Mouse (Mus musculus): ENCODE results near the gene Acbd4. TPM values are rescaled to one million over a fixed set of nuclear protein-coding genes. Genes with fewer than 3 reads are reported as not detected.

Gene Acbd4
- total and polyA plus RNA-seq, 3 experiments = 16.6 to 18.3 TPM; not detected in 1

DNA sequence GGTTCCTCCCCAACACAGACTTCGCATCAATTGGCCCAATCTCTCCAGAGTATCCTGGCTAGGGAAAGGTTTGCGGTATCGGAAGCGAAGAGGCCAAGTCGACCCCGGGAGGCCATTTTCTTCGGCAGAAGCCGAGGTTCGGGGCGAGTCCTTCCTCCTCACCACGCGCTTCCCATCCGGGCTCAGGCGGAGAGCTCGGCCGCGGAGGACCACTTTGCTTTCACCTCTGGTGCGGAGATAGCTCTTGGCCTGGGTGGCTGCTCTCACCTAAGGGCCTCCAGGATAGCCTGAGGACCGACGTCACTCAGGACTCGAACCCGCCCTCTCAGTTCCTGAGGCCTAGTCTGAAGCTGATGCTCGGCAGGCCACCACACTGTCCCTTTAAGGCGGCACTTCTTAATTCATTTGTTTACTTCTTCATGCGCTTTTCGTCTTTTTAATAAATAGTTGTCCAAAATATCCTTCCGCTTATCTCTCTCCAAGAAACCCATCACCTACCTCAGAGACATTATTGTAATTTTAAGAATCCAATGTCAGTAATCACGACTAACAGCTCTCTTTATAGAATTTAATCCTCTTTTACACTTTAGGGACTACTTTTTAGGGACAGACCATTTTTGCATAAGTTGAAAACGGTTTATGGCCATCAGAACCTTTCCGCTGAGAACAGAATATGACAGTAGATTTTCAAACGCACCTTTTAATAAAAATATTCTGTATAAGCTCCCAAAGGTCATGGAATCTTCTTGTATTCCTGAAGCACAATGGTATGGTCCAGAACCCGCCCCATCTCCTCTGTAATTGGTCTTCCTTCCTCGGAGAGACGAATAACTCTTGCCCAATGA lies 13.9 kb downstream of the Acbd4 start (continued):
- peak; percentile 51; the same call in 1 of the 2 replicates for TF ChIP-seq BHLHE40 (IDR thresholded peaks at IDR 0.05; ENCODE audit: borderline replicate concordance, low read depth, low read length)
- TF ChIP-seq ZC3H11A (IDR thresholded peaks at IDR 0.05; ENCODE audit: low read depth, low read length) = no peak
- TF ChIP-seq JUND (IDR thresholded peaks at IDR 0.05; ENCODE audit: low read depth, low read length) = no peak
- TF ChIP-seq E2F4 (IDR thresholded peaks at IDR 0.05; ENCODE audit: borderline replicate concordance, low read depth, low read length) = no peak; the same call in 1 of the 2 replicates
- no peak for TF ChIP-seq RCOR1 (IDR thresholded peaks at IDR 0.05; ENCODE audit: low read depth, low read length)
- peak; percentile 44; the same call in 1 of the 2 replicates for TF ChIP-seq MAX (IDR thresholded peaks at IDR 0.05; ENCODE audit: low read length)
- peak; percentile 38; the same call in 1 of the 2 replicates for TF ChIP-seq ELF1 (IDR thresholded peaks at IDR 0.05; ENCODE audit: low read depth, low read length)
- TF ChIP-seq ZMIZ1 (IDR thresholded peaks at IDR 0.05; ENCODE audit: low read depth, low read length) = no peak; the same call in 1 of the 2 replicates
- TF ChIP-seq NELFE (IDR thresholded peaks at IDR 0.05; ENCODE audit: low read depth, low read length) = peak; percentile 68
- no peak for TF ChIP-seq NRF1 (IDR thresholded peaks at IDR 0.05; ENCODE audit: insufficient read depth, low read depth, low read length, poor library complexity, severe bottlenecking)
- TF ChIP-seq POLR2A (IDR thresholded peaks at IDR 0.05; ENCODE audit: control insufficient read depth in 1 of 2, insufficient read depth in 1 of 2, low read depth in 1 of 2, low read length in 2 of 2, poor library complexity in 1 of 2) = peak in 1 of 2 experiments; percentile 86; a peak in 2 of 4 replicates
- TF ChIP-seq USF2 (IDR thresholded peaks at IDR 0.05; ENCODE audit: borderline replicate concordance in 1 of 2, insufficient read depth in 1 of 2, low read depth in 1 of 2, low read length in 2 of 2) = no peak
- TF ChIP-seq EP300 (IDR thresholded peaks at IDR 0.05; ENCODE audit: low read depth in 1 of 2, low read length in 2 of 2) = peak in 1 of 2 experiments; percentile 6; a peak in 1 of 4 replicates
- TF ChIP-seq USF1 (IDR thresholded peaks at IDR 0.05; ENCODE audit: low read depth, low read length) = peak; percentile 47; the same call in 1 of the 2 replicates
- TF ChIP-seq TCF12 (IDR thresholded peaks at IDR 0.05; ENCODE audit: low read depth, low read length) = peak; percentile 51
- TF ChIP-seq CHD1 (IDR thresholded peaks at IDR 0.05; ENCODE audit: low read depth, low read length) = peak; percentile 100
- TF ChIP-seq SIN3A (IDR thresholded peaks at IDR 0.05; ENCODE audit: low read length) = peak; percentile 97
- TF ChIP-seq ETS1 (IDR thresholded peaks at IDR 0.05; ENCODE audit: low read depth, low read length) = peak; percentile 78
- peak; percentile 87 for TF ChIP-seq MYC (IDR thresholded peaks at IDR 0.05; ENCODE audit: low read depth, low read length)
- no peak for TF ChIP-seq POLR2AphosphoS2 (IDR thresholded peaks at IDR 0.05; ENCODE audit: low read length)
- no peak for TF ChIP-seq CTCF (IDR thresholded peaks at IDR 0.05 in 2 of 3, conservative IDR thresholded peaks at IDR 0.05 in 1 of 3; ENCODE audit: control insufficient read depth in 1 of 3, insufficient read depth in 1 of 3, low read depth in 2 of 3, low read length in 3 of 3, poor library complexity in 1 of 3, severe bottlenecking in 1 of 3)

Data from MEL (cell line).